In genomic region chr13:58049121-58049520, GRCm38 (mm10) we compare ENCODE assay signal across 20 mouse cellular contexts.
A peak's percentile ranks its signal among the peaks of the same experiment; 100 is the strongest.
DNase-seq lines count a peak whose midpoint lies in the region.
"Had no signal": no experiment of that assay in that cellular context is flagged by ENCODE, and none has a peak within 500 bp of the region (broad histone marks: within the 10 kb centered on the region; RNA-seq: fewer than 3 reads in every experiment).

No protein-coding gene starts in this region.

- DNase-seq in ES-CJ7 (ENCODE audit: low read depth, low spot score): peak; percentile 46
- DNase-seq in R1 (ENCODE audit: low read depth, low spot score): peak; percentile 72
- no peak for DNase-seq in thymus, postnatal 10 days (ENCODE audit: low spot score in 2 of 2)
- no peak for DNase-seq in hindbrain, embryonic 10.5 days (ENCODE audit: low spot score)
- DNase-seq in neural tube, embryonic 10.5 days (ENCODE audit: extremely low spot score, low spot score): no peak
- DNase-seq: adrenal gland, adult 8-10 months; adrenal gland, postnatal 14 days; adrenal gland, postnatal 36 days; cerebellum, adult 11-12 months; cerebellum, adult 2 months; cerebellum, adult 9-10 months; cerebellum, postnatal 10 days; cerebellum, postnatal 25 days; forebrain, postnatal 0 days had no signal

- no peak overlapping the region for H3K4me3 ChIP-seq in hindbrain, embryonic 10.5 days
- H3K4me3 ChIP-seq: embryonic facial prominence, embryonic 10.5 days; embryonic facial prominence, embryonic 12.5 days; forebrain, embryonic 13.5 days; forebrain, embryonic 15.5 days had no signal

- no peaks in the 10 kb centered on the region for H3K36me3 ChIP-seq in hindbrain, embryonic 10.5 days
- H3K36me3 ChIP-seq: embryonic facial prominence, embryonic 10.5 days; embryonic facial prominence, embryonic 12.5 days; forebrain, embryonic 15.5 days; G1E had no signal

- no peaks in the 10 kb centered on the region for H3K4me1 ChIP-seq in hindbrain, embryonic 10.5 days (replicated peaks)
- H3K4me1 ChIP-seq: embryonic facial prominence, embryonic 12.5 days; forebrain, embryonic 13.5 days; forebrain, embryonic 15.5 days had no signal

- no peaks in the 10 kb centered on the region for H3K9me3 ChIP-seq in hindbrain, embryonic 10.5 days
- H3K9me3 ChIP-seq: embryonic facial prominence, embryonic 10.5 days; forebrain, embryonic 15.5 days had no signal

- WGBS in hindbrain, embryonic 10.5 days: 73% methylated on average over 5 of the region's 5 CpGs

- no peaks in the 10 kb centered on the region for H3K27me3 ChIP-seq in hindbrain, embryonic 10.5 days (ENCODE audit: insufficient read depth, poor library complexity, severe bottlenecking)
- H3K27me3 ChIP-seq: embryonic facial prominence, embryonic 12.5 days; forebrain, embryonic 13.5 days; forebrain, embryonic 15.5 days; Patski had no signal

- no peak overlapping the region for H3K27ac ChIP-seq in hindbrain, embryonic 10.5 days
- H3K27ac ChIP-seq: embryonic facial prominence, embryonic 10.5 days; embryonic facial prominence, embryonic 12.5 days; forebrain, embryonic 13.5 days; forebrain, embryonic 15.5 days had no signal

Comparison
In these comparisons a context has a peak if more than half of its experiments do, and no peak if none do; other contexts are left out.
1. DNase-seq: peak in ES-CJ7 (single experiment) and R1 (single experiment); none in thymus, postnatal 10 days (0 of 2), hindbrain, embryonic 10.5 days (single experiment) and neural tube, embryonic 10.5 days (single experiment).